Mouse (Mus musculus): ENCODE measurements around the gene Herc6. TPM values are rescaled to one million over a fixed set of nuclear protein-coding genes. Genes with fewer than 3 reads are reported as not detected.
"Not testable (repeated sequence)": the region's sequence is repeated elsewhere in the genome, so short reads cannot be mapped to it uniquely, and the experiment has no call there.

Herc6 gene
- polyA plus RNA-seq, 1 experiment from 2014 or later, result 3.7 TPM

- Histone ChIP-seq H3K27me3 (no peaks in the 10 kb centered on the region), H3K36me3 (replicated peaks) (no peaks in the 10 kb centered on the region), H3K9me3 (replicated peaks) (no peaks in the 10 kb centered on the region), H3K4me2 (no peak overlapping the region), H3K4me3 (replicated peaks) (no peak overlapping the region), H3K9ac (no peak overlapping the region), H3K4me1 (replicated peaks) (peaks cover 4% of the 10 kb centered on the region; the same call in 1 of the 2 replicates), H3K27ac (replicated peaks) (0 out of 2 replicates have a peak overlapping the region, but pooled peaks have one; percentile 7)
- peak; percentile 66 for ATAC-seq (ENCODE audit: insufficient read depth)
- WGBS (ENCODE audit: insufficient replicate concordance), result 60% methylated on average over 5 of the region's 5 CpGs
Observed at GRCm38 (mm10) chr6:57540950-57541498, 39.8 kb upstream of the Herc6 start.

GRCm38 (mm10) chr6:57541737-57542335 lies 39.0 kb upstream of the Herc6 start:
- no peaks in the 10 kb centered on the region for H3K27me3 ChIP-seq
- H3K4me3 ChIP-seq (replicated peaks), result no peak overlapping the region
- no peak for ATAC-seq (ENCODE audit: insufficient read depth)
- H3K36me3 ChIP-seq (replicated peaks), result no peaks in the 10 kb centered on the region
- 31% methylated on average over 1 of the region's 1 CpGs for WGBS (ENCODE audit: insufficient replicate concordance)
- H3K9me3 ChIP-seq (replicated peaks), result no peaks in the 10 kb centered on the region
- no peak overlapping the region for H3K9ac ChIP-seq
- H3K4me1 ChIP-seq (replicated peaks), result no peaks in the 10 kb centered on the region
- H3K27ac ChIP-seq (replicated peaks), result no peak overlapping the region
- no peak overlapping the region for H3K4me2 ChIP-seq

DNA sequence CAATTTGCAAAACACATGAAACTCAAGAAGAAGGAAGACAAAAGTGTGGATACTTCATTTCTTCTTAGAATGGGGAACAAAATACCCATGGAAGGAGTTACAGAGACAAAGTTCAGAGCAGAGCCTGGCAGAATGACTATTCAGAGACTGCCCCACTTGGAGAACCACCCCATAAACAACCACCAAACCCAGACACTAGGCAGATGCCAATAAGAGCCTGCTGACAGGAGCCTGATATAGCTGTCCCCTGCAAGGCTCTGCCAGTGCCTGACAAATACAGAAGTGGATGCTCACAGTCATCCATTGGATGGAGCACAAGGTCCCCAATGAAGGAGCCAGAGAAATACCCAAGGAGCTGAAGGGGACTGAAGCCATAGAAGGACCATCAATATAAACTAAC lies 37.2 kb upstream of the Herc6 start:
- not testable (repeated sequence) for H3K36me3 ChIP-seq (replicated peaks); H3K9me3 ChIP-seq (replicated peaks); H3K27ac ChIP-seq (replicated peaks); ATAC-seq (ENCODE audit: insufficient read depth); H3K4me2 ChIP-seq; H3K9ac ChIP-seq; H3K4me1 ChIP-seq (replicated peaks); H3K4me3 ChIP-seq (replicated peaks); H3K27me3 ChIP-seq

GRCm38 (mm10) chr6:57544866-57545265 lies 35.9 kb upstream of the Herc6 start:
- Histone ChIP-seq H3K9ac (no peak overlapping the region), H3K4me2 (no peak overlapping the region), H3K27ac (replicated peaks) (no peak overlapping the region), H3K4me3 (replicated peaks) (no peak overlapping the region), H3K27me3 (no peaks in the 10 kb centered on the region), H3K4me1 (replicated peaks) (no peaks in the 10 kb centered on the region), H3K9me3 (replicated peaks) (no peaks in the 10 kb centered on the region), H3K36me3 (replicated peaks) (no peaks in the 10 kb centered on the region)
- 47% methylated on average over 2 of the region's 2 CpGs for WGBS (ENCODE audit: insufficient replicate concordance)
- peak; percentile 60 for ATAC-seq (ENCODE audit: insufficient read depth)

DNA sequence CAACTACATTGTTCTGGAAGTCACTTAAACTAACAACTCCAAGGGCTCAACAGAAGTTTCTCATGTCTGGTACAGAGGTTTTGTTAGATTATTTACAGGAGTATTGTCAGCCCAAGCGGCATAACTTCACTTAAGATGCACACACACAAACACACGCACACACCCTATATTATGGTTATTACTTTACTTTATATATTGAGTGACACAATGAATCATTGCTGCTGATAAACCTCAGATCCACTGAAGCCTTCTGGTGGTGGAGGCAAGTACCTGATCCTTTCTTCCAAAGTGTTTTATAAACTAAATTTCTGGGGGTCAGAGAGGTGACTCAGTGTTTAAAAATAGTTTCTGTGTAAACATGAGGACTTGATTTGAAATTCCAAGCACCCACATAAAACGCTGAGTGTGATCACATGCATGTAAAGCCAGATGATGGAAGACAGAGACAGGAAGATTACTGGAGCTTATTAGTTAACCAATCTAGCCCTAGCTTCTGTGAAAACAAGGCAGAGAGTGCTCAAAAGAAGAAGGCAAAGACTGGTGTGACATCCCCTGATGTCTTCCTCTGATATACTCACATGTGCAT lies 29.5 kb upstream of the Herc6 start:
- Histone ChIP-seq H3K27ac (replicated peaks) (no peak overlapping the region), H3K9ac (no peak overlapping the region), H3K4me1 (replicated peaks) (no peaks in the 10 kb centered on the region), H3K27me3 (no peaks in the 10 kb centered on the region), H3K9me3 (replicated peaks) (no peaks in the 10 kb centered on the region), H3K36me3 (replicated peaks) (no peaks in the 10 kb centered on the region), H3K4me2 (no peak overlapping the region), H3K4me3 (replicated peaks) (no peak overlapping the region)
- no peak for ATAC-seq (ENCODE audit: insufficient read depth)
- WGBS (ENCODE audit: insufficient replicate concordance), result 53% methylated on average over 3 of the region's 3 CpGs

DNA sequence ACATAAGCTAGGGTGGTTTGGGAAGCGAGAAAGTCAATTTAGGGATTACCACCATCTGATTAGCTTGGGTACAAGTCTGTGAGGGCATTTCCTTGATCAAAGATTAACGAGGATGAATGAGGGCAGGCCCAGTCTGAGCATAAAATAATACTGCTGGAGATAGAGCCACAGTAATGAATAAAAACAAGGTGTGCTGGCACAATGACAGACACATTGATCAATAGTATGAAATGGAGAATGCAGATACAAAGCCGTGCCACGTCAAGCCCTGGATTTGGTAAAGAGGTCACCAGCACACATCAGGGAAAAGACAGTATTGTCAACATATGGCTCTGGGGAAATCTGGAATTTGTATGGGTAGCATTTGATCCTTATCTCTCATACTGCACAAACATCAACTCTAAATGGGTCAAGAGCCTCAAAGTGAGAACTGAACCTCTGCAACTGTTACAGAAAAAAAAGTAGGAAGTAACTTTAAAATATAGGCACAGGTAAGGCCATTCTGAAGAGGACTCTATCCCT lies 22.9 kb upstream of the Herc6 start:
- H3K27ac ChIP-seq (replicated peaks), result no peak overlapping the region
- H3K4me2 ChIP-seq, result no peak overlapping the region
- no peak overlapping the region for H3K4me3 ChIP-seq (replicated peaks)
- no peaks in the 10 kb centered on the region for H3K27me3 ChIP-seq
- H3K4me1 ChIP-seq (replicated peaks), result no peaks in the 10 kb centered on the region
- H3K9ac ChIP-seq, result no peak overlapping the region
- H3K9me3 ChIP-seq (replicated peaks), result no peaks in the 10 kb centered on the region
- no peaks in the 10 kb centered on the region for H3K36me3 ChIP-seq (replicated peaks)
- 45% methylated on average over 4 of the region's 4 CpGs for WGBS (ENCODE audit: insufficient replicate concordance)
- no peak for ATAC-seq (ENCODE audit: insufficient read depth)

DNA sequence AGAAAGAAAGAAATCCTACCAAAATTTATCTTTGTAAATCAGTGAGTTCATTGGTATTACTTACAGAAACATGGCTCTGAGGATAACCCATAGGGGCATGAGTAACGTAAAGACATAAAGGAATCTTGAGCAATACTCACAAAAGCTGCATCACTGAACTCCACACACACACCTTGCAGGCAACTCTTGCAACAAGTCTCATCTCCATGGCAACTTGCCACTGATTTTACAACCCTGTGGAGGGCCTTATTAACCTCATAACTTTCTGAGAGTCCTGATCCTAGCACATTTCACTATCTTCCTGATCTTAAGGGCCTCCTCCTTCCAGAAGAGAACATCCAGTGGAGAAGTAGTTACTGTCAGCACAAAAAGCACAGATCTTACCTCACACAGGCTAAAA lies 17.3 kb upstream of the Herc6 start:
- H3K9me3 ChIP-seq (replicated peaks), result no peaks in the 10 kb centered on the region
- H3K27ac ChIP-seq (replicated peaks), result no peak overlapping the region
- H3K4me3 ChIP-seq (replicated peaks), result no peak overlapping the region
- 62% methylated on average over 1 of the region's 1 CpGs for WGBS (ENCODE audit: insufficient replicate concordance)
- H3K4me1 ChIP-seq (replicated peaks), result no peaks in the 10 kb centered on the region
- H3K27me3 ChIP-seq, result no peaks in the 10 kb centered on the region
- H3K4me2 ChIP-seq, result no peak overlapping the region
- ATAC-seq (ENCODE audit: insufficient read depth), result no peak
- H3K36me3 ChIP-seq (replicated peaks), result no peaks in the 10 kb centered on the region
- H3K9ac ChIP-seq, result no peak overlapping the region

DNA sequence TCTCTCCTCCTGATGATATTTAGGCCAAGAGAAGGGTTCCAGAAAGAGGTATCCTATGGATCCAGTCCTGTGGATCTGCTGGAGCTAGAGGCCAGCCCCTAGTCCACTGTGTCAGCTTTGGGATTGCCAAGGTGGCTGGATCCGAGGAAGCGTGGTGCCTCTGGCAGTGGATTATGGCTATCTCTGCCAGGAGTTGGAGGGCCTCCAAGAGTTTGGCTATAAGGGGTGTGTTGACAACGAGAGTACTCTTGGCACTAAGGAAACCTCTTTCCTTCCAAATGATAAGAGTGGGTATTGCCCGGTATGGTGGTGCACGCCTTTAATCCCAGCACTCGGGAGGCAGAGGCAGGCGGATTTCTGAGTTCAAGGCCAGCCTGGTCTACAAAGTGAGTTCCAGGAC lies 15.3 kb upstream of the Herc6 start:
- Histone ChIP-seq H3K27me3 (no peaks in the 10 kb centered on the region), H3K9me3 (replicated peaks) (no peaks in the 10 kb centered on the region), H3K9ac (no peak overlapping the region), H3K4me1 (replicated peaks) (no peaks in the 10 kb centered on the region), H3K4me2 (no peak overlapping the region), H3K4me3 (replicated peaks) (no peak overlapping the region), H3K27ac (replicated peaks) (no peak overlapping the region), H3K36me3 (replicated peaks) (no peaks in the 10 kb centered on the region)
- WGBS (ENCODE audit: insufficient replicate concordance), result 74% methylated on average over 7 of the region's 7 CpGs
- ATAC-seq (ENCODE audit: insufficient read depth), result no peak

GRCm38 (mm10) chr6:57567630-57568029 lies 13.2 kb upstream of the Herc6 start:
- no peak overlapping the region for H3K9ac ChIP-seq
- no peaks in the 10 kb centered on the region for H3K9me3 ChIP-seq (replicated peaks)
- WGBS (ENCODE audit: insufficient replicate concordance), result 52% methylated on average over 2 of the region's 2 CpGs
- ATAC-seq (ENCODE audit: insufficient read depth), result no peak
- no peaks in the 10 kb centered on the region for H3K27me3 ChIP-seq
- H3K4me3 ChIP-seq (replicated peaks), result no peak overlapping the region
- no peak overlapping the region for H3K4me2 ChIP-seq
- H3K27ac ChIP-seq (replicated peaks), result no peak overlapping the region
- H3K36me3 ChIP-seq (replicated peaks), result no peaks in the 10 kb centered on the region
- H3K4me1 ChIP-seq (replicated peaks), result no peaks in the 10 kb centered on the region

- H3K4me3 ChIP-seq (replicated peaks), result no peak overlapping the region
- H3K4me1 ChIP-seq (replicated peaks), result no peaks in the 10 kb centered on the region
- no peaks in the 10 kb centered on the region for H3K36me3 ChIP-seq (replicated peaks)
- no peak overlapping the region for H3K4me2 ChIP-seq
- no peaks in the 10 kb centered on the region for H3K27me3 ChIP-seq
- H3K9me3 ChIP-seq (replicated peaks), result no peaks in the 10 kb centered on the region
- no peak overlapping the region for H3K9ac ChIP-seq
- no peak for ATAC-seq (ENCODE audit: insufficient read depth)
- WGBS (ENCODE audit: insufficient replicate concordance), result 7% methylated on average over 6 of the region's 6 CpGs
- no peak overlapping the region for H3K27ac ChIP-seq (replicated peaks)
Observed at GRCm38 (mm10) chr6:57570170-57570974, 10.4 kb upstream of the Herc6 start.

- ATAC-seq (ENCODE audit: insufficient read depth), result no peak
- no peaks in the 10 kb centered on the region for H3K9me3 ChIP-seq (replicated peaks)
- H3K4me3 ChIP-seq (replicated peaks), result no peak overlapping the region
- H3K9ac ChIP-seq, result no peak overlapping the region
- H3K27ac ChIP-seq (replicated peaks), result no peak overlapping the region
- no peak overlapping the region for H3K4me2 ChIP-seq
- H3K4me1 ChIP-seq (replicated peaks), result no peaks in the 10 kb centered on the region
- H3K27me3 ChIP-seq, result no peaks in the 10 kb centered on the region
- no peaks in the 10 kb centered on the region for H3K36me3 ChIP-seq (replicated peaks)
Observed at GRCm38 (mm10) chr6:57571587-57571986, 9.2 kb upstream of the Herc6 start.

All from liver, embryonic 15.5 days (tissue).